Mouse (Mus musculus): Measurements from ENCODE around the gene Ifi35.
"Not testable (repeated sequence)": the region's sequence is repeated elsewhere in the genome, so short reads cannot be mapped to it uniquely, and the experiment has no call there.

The Ifi35 gene

DNA sequence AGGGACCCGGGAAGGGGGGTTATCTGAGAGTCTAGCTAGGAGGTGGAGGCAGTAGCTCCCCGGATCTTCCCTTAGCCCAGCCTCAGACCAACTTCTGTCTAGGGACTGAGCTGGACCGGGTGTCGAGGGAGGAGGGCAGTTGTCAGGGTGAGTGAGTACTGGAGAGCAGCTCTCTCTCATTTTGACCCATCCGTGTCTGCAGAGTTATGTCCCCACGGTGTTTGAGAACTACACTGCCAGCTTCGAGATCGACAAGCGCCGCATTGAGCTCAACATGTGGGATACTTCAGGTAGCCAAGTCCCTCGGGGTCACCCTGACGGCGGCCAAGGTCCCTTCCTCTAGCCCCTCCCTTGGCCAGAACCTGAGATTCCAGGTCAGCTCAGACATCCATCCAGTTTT lies 20.5 kb downstream of the Ifi35 start:
- no peak for DNase-seq (ENCODE audit: low spot score in 2 of 2)

DNA sequence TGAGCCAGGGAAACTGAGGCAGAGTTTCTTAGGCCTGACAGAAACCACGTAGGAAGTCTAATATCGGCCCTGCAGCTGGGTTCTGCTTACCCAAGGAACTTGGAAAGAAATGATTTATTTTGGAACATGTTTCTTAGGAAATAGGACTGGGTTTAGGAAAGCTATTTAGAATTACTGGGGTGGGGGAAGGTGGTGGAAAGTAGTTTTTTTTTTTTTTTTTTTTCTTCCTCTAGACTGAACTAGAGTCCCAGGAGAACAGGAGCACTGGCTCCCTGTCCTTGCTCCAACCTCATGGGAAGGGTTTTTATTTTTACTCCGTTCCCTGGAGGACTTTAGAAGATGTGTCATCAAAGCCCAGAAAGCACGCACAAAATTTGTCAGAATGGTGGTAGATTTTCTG lies 20.9 kb downstream of the Ifi35 start:
- DNase-seq (ENCODE audit: low spot score in 2 of 2) = no peak

DNA sequence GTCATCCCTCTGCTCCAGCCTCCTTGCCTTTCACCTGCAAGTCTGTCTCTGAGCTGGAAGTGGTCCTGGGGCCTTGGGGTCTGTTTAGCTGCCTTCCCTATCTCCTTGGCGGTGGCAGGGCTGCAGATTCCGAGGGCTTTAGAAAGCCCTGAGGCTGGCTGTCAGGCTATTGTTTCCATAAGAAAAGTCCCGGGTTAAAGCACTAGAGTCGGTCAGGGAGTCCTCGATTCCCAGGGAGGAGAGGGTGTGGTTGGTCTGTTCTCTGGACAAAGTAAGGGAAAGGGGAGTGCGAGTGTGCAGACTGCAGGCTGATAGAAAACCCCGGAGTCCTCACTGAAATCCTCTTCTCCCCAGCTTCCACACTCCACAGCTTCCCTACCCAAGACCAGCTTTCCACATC lies 22.0 kb downstream of the Ifi35 start:
- DNase-seq (ENCODE audit: low spot score in 2 of 2) = no peak

DNA sequence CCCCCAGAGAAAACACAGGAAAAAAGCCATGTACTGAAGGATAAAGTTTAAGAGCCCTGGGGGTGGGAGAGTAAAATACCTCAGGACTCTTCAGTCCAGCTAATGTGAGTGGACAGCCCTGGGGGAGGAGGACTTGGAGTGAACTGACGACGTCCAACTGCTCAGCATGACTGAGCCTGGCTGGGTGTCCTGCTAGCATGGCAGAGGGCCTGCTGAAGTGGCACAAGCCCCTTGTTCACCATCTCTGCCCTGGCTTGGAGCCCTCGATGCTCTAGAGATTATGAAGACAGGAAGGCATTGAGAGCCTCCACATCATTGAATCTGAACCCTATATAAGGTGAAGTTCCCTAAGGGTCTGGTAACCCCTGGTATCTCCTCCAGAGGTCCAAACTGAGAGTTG lies 23.7 kb downstream of the Ifi35 start:
- no peak for DNase-seq (ENCODE audit: low spot score in 2 of 2)

DNA sequence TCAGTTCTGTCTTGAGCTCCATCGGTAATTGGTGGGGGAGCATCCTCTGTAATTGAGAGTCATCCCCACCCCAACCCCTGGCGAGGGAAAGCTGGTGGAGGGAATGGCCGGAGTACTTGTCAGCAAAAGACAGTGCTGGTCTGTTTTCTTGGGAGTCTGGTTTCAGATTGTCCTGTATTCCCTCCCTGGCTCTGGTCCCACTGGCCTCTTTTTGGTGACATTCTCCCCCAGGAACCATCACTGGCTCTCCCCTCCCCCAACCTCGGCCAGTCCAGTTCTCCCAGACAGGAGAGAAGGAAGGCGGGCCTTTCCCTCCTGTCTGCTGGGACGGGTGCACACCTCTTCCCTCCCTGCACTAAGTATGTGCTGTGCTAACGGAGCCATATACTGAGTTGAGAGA lies 24.1 kb downstream of the Ifi35 start:
- no peak for DNase-seq (ENCODE audit: low spot score in 2 of 2)

DNA sequence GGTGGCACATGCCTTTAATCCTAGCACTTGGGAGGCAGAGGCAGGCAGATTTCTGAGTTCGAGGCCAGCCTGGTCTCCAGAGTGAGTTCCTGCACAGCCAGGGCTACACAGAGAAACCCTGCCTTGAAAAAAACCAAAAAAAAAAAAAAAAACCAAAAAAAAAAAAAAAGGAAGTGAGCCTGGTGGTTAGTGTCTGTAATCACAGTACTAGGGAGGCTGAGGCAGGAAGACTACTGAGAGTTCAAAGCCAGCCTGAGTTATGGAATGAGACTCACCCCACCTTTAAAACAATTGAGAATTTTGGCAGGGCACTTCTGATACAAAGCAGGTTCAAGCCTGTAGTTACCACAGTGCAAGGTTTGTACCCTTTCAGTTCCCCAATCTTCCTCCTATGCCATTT lies 25.5 kb downstream of the Ifi35 start:
- DNase-seq (ENCODE audit: low spot score in 2 of 2) = not testable (repeated sequence)

DNA sequence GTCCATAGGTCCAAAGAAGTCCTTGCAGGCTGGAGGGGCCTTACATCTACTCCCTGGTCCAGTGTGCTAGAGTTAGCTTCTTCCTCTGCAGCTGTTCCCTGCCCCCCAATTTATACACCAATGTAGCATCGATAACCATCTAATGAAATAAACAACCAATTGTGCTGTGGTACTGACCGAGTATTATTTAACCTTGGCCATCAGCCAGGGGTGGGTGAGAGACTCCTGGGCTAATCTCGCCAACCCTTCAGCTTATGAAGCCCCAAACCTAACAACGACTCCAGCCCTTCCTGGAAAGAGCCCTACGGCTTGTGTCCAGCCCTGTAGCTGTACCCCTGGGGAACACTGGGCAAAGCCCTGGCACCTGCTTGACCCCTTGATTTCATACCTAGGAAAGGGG lies 26.1 kb downstream of the Ifi35 start:
- DNase-seq (ENCODE audit: low spot score in 2 of 2) = no peak

DNA sequence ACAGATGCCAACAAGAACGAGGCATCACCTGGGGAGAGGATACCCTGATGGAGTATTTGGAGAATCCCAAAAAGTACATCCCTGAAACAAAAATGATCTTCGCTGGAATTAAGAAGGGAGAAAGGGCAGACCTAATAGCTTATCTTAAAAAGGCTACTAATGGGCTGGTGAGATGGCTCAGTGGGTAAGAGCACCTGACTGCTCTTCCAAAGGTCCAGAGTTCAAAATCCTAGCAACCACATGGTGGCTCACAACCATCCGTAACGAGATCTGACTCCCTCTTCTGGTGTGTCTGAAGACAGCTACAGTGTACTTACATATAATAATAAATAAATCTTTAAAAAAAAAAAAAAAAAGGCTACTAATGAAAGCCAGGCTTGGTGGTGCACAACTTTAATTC lies 28.2 kb downstream of the Ifi35 start:
- DNase-seq (ENCODE audit: low spot score in 2 of 2) = not testable (repeated sequence)

DNA sequence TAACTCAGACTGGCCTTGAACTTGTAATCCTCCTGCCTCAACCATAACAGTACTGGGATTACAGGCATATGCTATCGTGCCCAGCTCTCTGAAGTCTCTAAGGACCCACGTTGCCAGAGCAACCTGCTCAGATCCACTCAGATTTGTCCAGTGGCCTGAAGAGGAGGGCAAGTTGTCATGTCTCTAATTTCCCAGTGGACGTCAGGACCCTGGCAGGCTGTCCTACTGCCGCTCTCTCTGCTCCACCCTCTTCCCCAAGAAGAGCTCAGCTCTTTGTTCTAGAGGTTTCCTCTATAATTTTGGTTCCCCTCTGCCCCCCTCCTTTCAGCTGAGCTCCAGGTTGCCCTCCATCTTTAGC lies 29.0 kb downstream of the Ifi35 start:
- DNase-seq (ENCODE audit: low spot score in 2 of 2) = no peak

DNA sequence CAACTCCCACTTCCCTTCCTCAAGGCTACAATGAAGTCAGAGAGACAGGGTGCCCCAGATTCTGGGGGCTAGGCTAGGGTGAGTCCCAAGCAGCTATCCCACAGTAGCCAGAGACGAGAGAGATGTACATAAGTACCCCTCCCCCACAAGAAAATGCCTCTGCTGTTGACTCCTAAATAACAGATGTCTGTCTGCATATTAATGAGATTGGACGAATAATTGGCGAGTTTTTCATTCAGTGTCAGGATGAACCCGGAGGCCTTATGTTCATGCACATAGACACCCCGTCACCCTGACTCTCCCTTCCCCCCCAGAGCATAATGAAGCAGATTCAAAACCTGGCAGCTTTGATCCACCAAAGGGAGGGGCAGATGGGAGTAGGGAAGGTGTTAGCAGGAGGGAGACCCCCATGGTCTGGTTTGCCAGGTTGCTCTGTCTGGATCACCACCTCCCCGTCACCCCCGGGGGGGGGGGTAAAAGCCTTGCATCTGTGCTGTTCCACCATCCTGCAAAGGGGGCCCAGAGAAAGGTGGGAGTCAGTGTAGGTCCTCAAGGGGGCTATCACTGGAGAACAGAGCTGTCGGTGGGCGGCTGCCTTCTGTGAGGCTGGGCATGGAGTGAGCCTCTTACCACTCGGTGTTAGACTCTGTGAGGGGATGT lies 29.5 kb downstream of the Ifi35 start:
- DNase-seq (ENCODE audit: low spot score in 2 of 2) = no peak

DNA sequence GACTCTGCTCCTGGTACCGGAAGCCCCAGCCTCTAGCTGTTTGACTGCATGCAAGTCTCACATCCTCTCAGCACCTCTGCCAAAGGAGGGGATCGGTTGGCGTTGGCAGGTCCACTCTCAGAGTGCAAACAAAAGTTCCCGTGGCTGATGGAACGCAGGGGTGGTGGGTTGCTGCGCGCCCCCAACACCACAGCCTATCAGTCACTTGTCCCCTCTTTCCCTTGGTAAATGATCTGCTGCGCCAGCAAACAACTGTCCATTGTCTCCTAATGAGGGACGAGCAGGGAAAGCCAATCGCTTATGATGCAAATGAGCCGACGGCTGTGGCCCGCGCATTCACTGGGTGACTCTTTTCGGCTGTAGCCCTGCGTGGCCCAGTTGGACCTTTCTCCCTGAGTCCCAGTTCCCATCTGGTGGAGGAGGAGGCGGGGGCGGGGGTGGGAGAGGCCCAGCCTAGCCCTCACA lies 31.0 kb downstream of the Ifi35 start:
- no peak for DNase-seq (ENCODE audit: low spot score in 2 of 2)

DNA sequence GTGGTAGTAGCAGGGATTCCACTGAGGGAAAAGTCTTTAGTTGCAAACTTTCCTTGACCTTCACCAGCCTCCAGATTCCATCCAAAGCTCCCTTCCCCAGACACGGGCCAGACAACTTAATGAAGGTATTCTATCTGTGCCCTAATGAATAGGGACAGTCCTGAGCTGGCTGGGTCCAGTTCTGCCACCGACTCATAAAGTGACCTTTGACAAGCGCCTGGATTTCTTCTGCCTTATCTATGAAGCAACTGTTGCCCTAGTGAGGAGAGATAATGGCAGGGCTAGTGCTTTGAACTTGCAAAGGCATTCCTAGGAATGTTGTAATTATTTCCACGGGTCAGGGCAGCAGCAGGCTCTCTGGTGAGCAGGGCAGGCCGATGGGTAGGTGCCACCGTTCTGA lies 32.7 kb downstream of the Ifi35 start:
- no peak for DNase-seq (ENCODE audit: low spot score in 2 of 2)

DNA sequence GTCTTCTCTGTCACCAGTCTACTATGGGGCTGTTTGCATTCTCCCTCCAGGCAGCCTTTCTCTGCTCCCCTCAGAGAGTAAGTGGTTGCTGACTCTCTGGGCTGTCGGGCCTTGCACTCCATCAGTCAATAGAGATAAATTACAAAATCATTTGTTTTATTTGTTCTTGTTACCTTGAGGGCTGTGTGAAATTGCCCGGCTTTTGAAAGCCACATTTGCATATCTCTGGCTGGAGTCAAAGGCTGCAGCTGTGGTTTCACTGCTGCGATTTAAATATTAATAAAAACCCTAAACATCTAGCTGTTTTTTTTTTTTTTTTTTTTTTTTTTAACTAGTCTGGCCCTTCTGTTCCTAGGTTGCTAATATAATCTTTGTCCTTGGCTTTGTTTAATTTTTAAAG lies 35.6 kb downstream of the Ifi35 start:
- DNase-seq (ENCODE audit: low spot score in 2 of 2) = no peak

DNA sequence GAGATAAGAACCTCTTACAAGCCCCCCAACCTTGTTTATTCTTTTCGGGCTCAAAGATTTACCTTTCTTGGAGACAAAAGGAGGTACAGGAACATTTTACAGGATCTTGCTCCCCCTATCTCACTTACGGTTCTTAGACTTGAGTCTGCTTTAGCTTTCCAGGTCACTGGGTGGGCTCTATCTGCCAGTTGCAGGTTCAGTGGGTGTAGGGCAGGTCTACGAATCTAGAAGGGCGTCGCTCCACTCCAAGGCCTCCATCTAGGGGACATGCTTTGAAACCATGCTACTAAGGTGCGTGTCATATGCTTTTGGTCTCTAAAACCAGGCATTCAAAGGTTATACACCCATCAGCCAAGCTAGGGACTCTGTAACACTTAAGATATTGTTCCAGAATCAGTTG lies 36.0 kb downstream of the Ifi35 start:
- DNase-seq (ENCODE audit: low spot score in 2 of 2) = no peak

DNA sequence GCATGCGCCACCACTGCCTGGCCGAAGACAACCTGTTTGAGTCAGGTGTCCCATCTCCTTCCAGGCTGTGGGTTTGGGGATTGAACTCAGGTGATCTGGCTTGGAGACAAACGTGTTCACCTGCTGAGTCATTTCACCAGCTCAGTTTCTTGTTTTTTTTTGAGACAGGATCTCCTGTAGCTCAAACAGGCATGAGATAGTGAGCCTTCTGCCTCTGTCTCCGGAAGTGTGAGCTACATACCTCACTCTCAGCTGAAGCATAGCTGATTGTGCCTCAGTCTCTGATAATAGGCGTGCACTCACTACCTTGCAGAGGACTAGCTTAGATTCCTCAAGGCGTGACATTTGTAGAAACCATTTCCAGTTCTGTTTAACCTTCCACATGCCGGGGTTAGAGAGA lies 36.6 kb downstream of the Ifi35 start:
- no peak for DNase-seq (ENCODE audit: low spot score in 2 of 2)

DNA sequence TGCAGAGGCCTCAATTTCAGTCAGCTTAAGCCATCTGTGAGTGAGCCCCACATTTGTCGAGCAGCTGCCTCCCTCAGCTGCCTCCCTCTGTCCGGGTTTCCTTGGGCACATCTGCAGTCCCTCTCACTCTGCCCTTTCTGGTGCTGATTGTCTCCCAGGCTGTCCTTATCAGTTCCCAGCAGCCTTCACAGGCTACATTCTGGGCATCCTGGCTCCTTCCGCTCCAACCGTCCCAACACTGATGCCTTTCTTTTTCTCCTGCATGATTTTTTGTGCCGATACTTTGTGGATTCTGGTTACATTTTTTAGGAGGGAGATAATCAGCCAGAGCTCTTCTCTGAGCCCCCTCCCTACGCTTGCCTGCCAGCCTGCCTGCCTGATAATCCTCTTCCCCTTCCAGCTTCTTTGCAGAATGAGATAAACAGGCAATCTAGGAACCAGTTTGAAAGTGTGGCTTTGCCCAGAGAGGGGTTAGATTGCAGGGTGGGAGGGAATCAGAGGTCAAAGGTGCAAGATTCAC lies 37.4 kb downstream of the Ifi35 start:
- no peak for DNase-seq (ENCODE audit: low spot score in 2 of 2)

DNA sequence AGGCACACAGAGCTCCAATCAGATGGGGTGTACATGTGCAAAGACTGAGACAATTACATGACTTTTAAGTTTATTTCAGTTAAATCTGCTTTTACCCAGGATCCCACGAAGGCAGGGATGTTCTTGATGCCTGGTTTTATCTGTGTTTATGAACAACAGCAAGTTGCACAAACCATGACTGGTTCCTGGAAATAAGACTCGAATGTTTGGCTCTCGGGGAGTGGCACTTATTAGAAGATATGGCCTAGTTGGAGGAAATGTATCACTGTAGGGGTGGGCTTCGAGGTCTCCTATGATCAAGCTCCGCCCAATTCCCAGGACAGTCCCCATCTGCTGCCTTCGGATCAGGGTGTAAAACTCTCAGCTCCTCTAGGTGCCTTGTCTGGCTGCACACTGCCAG lies 37.9 kb downstream of the Ifi35 start:
- DNase-seq (ENCODE audit: low spot score in 2 of 2) = no peak

DNA sequence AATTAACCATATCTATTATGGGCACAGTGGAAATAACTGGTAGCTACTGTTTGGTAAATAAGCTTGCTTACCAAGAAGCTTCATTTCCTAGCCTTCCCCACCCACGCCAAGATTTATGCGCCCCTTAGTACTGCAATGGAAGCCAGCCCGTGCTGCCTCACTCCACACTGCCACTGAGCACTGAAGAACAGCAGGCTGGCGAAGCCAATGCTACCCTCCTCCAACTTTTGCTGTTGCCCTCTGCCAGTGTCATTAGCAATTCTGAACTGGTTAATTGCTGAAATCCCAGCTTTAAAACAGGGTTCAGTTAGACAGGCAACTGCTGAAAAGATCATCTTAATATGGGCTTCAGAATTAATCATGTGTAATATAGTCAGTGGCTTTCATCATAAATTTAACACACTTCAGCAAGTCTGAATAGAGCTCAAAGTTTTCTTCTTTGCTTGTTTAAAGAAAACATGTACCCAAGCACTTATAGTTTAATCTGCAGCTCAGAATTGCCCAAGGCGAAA lies 58.1 kb downstream of the Ifi35 start:
- no peak for DNase-seq (ENCODE audit: low spot score in 2 of 2)

DNA sequence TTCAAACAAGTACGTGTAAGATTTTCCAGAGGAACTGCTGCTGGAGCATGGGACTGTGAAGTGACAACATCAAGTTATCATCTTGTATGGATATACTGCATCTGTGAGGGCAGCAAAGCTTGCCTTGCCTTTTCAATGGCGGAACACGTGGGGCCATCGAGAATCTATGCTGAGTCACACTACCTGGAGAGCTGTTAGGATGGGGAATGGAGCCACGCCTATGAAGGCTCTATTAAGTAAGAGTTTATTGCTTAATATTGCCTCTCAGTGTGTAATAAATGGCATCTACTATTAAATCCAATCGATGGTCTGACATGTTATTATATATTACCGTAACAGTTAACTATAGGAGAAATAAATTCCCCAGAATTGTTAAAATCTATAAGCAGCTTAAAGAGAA lies 58.9 kb downstream of the Ifi35 start:
- DNase-seq (ENCODE audit: low spot score in 2 of 2) = no peak
